Mouse (Mus musculus) kidney, embryonic 16.5 days (tissue): Measurements from ENCODE around the gene Cfap43. TPM values are rescaled to one million over a fixed set of nuclear protein-coding genes. Genes with fewer than 3 reads are reported as not detected.

Experiments
- ATAC-seq: fragments of 200-750 bp; cut with Nextera tagmentation; 2 replicates; pipeline ENCODE4 v1.8.0; 2017; ENCODE audit warnings: moderate TSS enrichment; ENCODE audit not compliant: low FRiP score, low TSS enrichment
- H3K27ac ChIP-seq: fragments of 300-500 bp; sonication (generic); 2 replicates; pipeline ENCODE4 v1.5.1; 2014; ENCODE audit warnings: low read length
- H3K27me3 ChIP-seq: fragments of 300-500 bp; sonication (generic); 2 replicates; pipeline ENCODE4 v1.6.1; 2014; ENCODE audit warnings: low read length, control low read depth, mixed read lengths; ENCODE audit not compliant: insufficient read depth
- H3K36me3 ChIP-seq: fragments of 300-500 bp; sonication (generic); 2 replicates; pipeline ENCODE4 v1.6.1; 2014; ENCODE audit warnings: low read length, control low read depth, mixed read lengths; ENCODE audit not compliant: insufficient read depth
- H3K4me1 ChIP-seq: fragments of 300-500 bp; sonication (generic); 2 replicates; pipeline ENCODE4 v1.6.1; 2014; ENCODE audit warnings: low read length, control low read depth, mixed read lengths; ENCODE audit not compliant: insufficient read depth
- H3K4me2 ChIP-seq: fragments of 300-500 bp; sonication (generic); replicated peaks from 2 replicates; pipeline ENCODE4 v1.6.1; 2014; ENCODE audit warnings: low read depth, low read length
- H3K4me3 ChIP-seq: fragments of 300-500 bp; sonication (generic); 2 replicates; pipeline ENCODE4 v1.5.1; 2014; ENCODE audit warnings: mild to moderate bottlenecking, low read length
- H3K9ac ChIP-seq: fragments of 300-500 bp; sonication (generic); replicated peaks from 2 replicates; pipeline ENCODE4 v1.6.1; 2014; ENCODE audit warnings: low read length
- H3K9me3 ChIP-seq: fragments of 300-500 bp; sonication (generic); 2 replicates; pipeline ENCODE4 v1.6.1; 2016; ENCODE audit warnings: low read length, control low read depth
- WGBS: fragments of 180-500 bp; shearing (Covaris S2); extraction: QIAGEN DNeasy Blood & Tissue Kit; methylation state at CpG from one replicate; pipeline ENCODE4 v1.1.7; 2014; 5-methylcytosine and 5-hydroxymethylcytosine counted together
- polyA plus RNA-seq: library from polyadenylated mRNA; unstranded; fragments of >200 nt; fragmentation: Nextera tagmentation; extraction: Ambion mirVana; gene quantifications from 2 replicates; pipeline ENCODE4 v1.2.1, GENCODE M21; 2015

Cfap43 gene
- polyA plus RNA-seq, 1 experiment from 2014 or later: 0.05 TPM

- 68% methylated on average over 4 of the region's 4 CpGs for WGBS
- no peaks in the 10 kb centered on the region for H3K9me3 ChIP-seq
- H3K36me3 ChIP-seq: no peaks in the 10 kb centered on the region
- H3K4me1 ChIP-seq: peaks cover 52% of the 10 kb centered on the region
- no peaks in the 10 kb centered on the region for H3K27me3 ChIP-seq
- H3K4me2 ChIP-seq: no peak overlapping the region
- H3K4me3 ChIP-seq: no peak overlapping the region
- no peak overlapping the region for H3K27ac ChIP-seq
- H3K9ac ChIP-seq: no peak overlapping the region
- no peak for ATAC-seq
Measured at GRCm38 (mm10) chr19:47905081-47905480, 14.0 kb downstream of the Cfap43 start.

DNA sequence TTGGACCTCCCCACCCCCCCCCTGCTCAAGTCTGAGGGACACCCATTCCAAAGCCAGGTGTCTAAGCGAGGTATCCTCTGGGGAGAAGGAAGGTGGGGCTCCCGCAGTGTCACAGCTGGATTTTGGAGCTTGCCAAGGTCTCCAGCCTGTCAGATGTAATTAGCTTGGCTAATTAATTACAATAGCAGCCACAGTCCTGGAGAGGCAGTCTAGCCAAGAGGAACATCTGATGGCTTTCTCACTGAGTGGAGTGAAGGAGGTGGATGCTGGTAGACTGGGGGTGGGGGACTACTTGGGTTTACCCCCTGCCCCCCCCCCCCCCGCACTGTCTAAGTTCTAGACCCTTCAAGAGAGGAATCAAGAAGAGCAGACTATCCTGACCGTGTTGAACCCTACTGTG is 15.4 kb downstream of the Cfap43 start:
- Histone ChIP-seq H3K4me2 (no peak overlapping the region), H3K9me3 (no peaks in the 10 kb centered on the region), H3K4me3 (no peak overlapping the region), H3K27me3 (no peaks in the 10 kb centered on the region), H3K9ac (no peak overlapping the region), H3K27ac (peak overlapping the region; percentile 77; the same call in 1 of the 2 replicates), H3K36me3 (no peaks in the 10 kb centered on the region), H3K4me1 (peaks cover 38% of the 10 kb centered on the region)
- peak; percentile 2; the same call in 1 of the 2 replicates for ATAC-seq
- 43% methylated on average over 4 of the region's 4 CpGs for WGBS

- peak; percentile 21 for ATAC-seq
- WGBS: 49% methylated on average over 13 of the region's 13 CpGs
- Histone ChIP-seq H3K36me3 (peaks cover 2% of the 10 kb centered on the region), H3K4me1 (peaks cover 36% of the 10 kb centered on the region), H3K9me3 (no peaks in the 10 kb centered on the region), H3K27ac (peak overlapping the region; percentile 77), H3K4me2 (no peak overlapping the region), H3K4me3 (no peak overlapping the region), H3K27me3 (no peaks in the 10 kb centered on the region), H3K9ac (no peak overlapping the region)
Measured at GRCm38 (mm10) chr19:47902316-47903201, 16.5 kb downstream of the Cfap43 start.

- WGBS: 79% methylated on average over 10 of the region's 10 CpGs
- H3K27ac ChIP-seq: no peak overlapping the region
Measured at GRCm38 (mm10) chr19:47900558-47900957, 18.5 kb downstream of the Cfap43 start.

DNA sequence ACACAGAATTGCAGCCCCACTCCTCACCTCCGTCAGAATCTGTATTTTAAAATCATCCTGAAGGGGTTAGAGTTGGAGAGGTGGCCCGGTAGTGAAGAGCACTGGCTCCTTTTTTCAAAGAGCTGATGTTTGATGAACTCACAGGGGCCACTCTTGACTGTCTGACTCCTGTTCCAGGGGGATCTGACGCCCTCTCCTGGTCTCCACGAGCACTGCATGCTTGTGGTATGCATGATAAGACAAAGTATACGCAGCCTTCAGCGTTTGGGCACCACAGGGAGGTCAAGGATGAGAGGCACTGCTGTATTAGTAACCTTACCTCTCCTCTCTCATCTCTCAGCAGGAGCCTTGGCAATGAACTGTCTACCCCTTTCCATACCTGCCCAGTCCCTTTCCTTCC is 19.1 kb downstream of the Cfap43 start:
- H3K27ac ChIP-seq: no peak overlapping the region
- ATAC-seq: no peak
- H3K27me3 ChIP-seq: no peaks in the 10 kb centered on the region
- no peaks in the 10 kb centered on the region for H3K9me3 ChIP-seq
- H3K36me3 ChIP-seq: peaks cover 27% of the 10 kb centered on the region
- H3K9ac ChIP-seq: no peak overlapping the region
- 59% methylated on average over 6 of the region's 6 CpGs for WGBS
- H3K4me1 ChIP-seq: peaks cover 28% of the 10 kb centered on the region
- H3K4me3 ChIP-seq: no peak overlapping the region
- no peak overlapping the region for H3K4me2 ChIP-seq

More at GRCm38 (mm10) chr19:47900558-47900957, 18.5 kb downstream of the Cfap43 start:
- Histone ChIP-seq H3K4me2 (no peak overlapping the region), H3K9ac (no peak overlapping the region), H3K9me3 (no peaks in the 10 kb centered on the region), H3K36me3 (peaks cover 21% of the 10 kb centered on the region), H3K27me3 (no peaks in the 10 kb centered on the region), H3K4me3 (no peak overlapping the region), H3K4me1 (peaks cover 34% of the 10 kb centered on the region)
- ATAC-seq: no peak

- Histone ChIP-seq H3K4me2 (no peak overlapping the region), H3K4me3 (no peak overlapping the region), H3K27me3 (no peaks in the 10 kb centered on the region), H3K9me3 (no peaks in the 10 kb centered on the region), H3K36me3 (peaks cover 36% of the 10 kb centered on the region), H3K9ac (no peak overlapping the region), H3K4me1 (peaks cover 24% of the 10 kb centered on the region), H3K27ac (no peak overlapping the region)
- WGBS: 80% methylated on average over 8 of the region's 8 CpGs
- ATAC-seq: no peak
Measured at GRCm38 (mm10) chr19:47898472-47899079, 20.5 kb downstream of the Cfap43 start.

- 96% methylated on average over 6 of the region's 6 CpGs for WGBS
- no peaks in the 10 kb centered on the region for H3K27me3 ChIP-seq
- ATAC-seq: no peak
- H3K36me3 ChIP-seq: peaks cover 36% of the 10 kb centered on the region
- H3K4me3 ChIP-seq: no peak overlapping the region
- no peak overlapping the region for H3K9ac ChIP-seq
- H3K9me3 ChIP-seq: no peaks in the 10 kb centered on the region
- H3K4me1 ChIP-seq: peaks cover 32% of the 10 kb centered on the region
- H3K4me2 ChIP-seq: no peak overlapping the region
- H3K27ac ChIP-seq: no peak overlapping the region
Measured at GRCm38 (mm10) chr19:47893092-47893491, 26.0 kb downstream of the Cfap43 start.

GRCm38 (mm10) chr19:47891562-47892312 is 27.4 kb downstream of the Cfap43 start:
- Histone ChIP-seq H3K27ac (peak overlapping the region; percentile 93), H3K27me3 (no peaks in the 10 kb centered on the region), H3K36me3 (peaks cover 26% of the 10 kb centered on the region), H3K4me1 (peaks cover 39% of the 10 kb centered on the region), H3K4me2 (peak overlapping the region; percentile 38; the same call in 1 of the 2 replicates), H3K9me3 (no peaks in the 10 kb centered on the region), H3K9ac (no peak overlapping the region), H3K4me3 (no peak overlapping the region)
- ATAC-seq: peak; percentile 78
- WGBS: 50% methylated on average over 11 of the region's 11 CpGs

GRCm38 (mm10) chr19:47890489-47891130 is 28.5 kb downstream of the Cfap43 start:
- no peaks in the 10 kb centered on the region for H3K27me3 ChIP-seq
- H3K4me1 ChIP-seq: peaks cover 47% of the 10 kb centered on the region
- peak; percentile 37; the same call in 1 of the 2 replicates for ATAC-seq
- H3K9ac ChIP-seq: peak overlapping the region; percentile 37; the same call in 1 of the 2 replicates
- 32% methylated on average over 10 of the region's 10 CpGs for WGBS
- H3K36me3 ChIP-seq: peaks cover 15% of the 10 kb centered on the region; the same call in 1 of the 2 replicates
- no peaks in the 10 kb centered on the region for H3K9me3 ChIP-seq
- H3K4me3 ChIP-seq: peak overlapping the region; percentile 8; the same call in 1 of the 2 replicates
- H3K4me2 ChIP-seq: peak overlapping the region; percentile 38
- H3K27ac ChIP-seq: peak overlapping the region; percentile 93
